ENCODE assay signal across 8 mouse cellular contexts in genomic region chr14:118422351-118423001, GRCm38 (mm10).
DNase-seq lines count a peak whose midpoint lies in the region; ATAC-seq and TF ChIP-seq lines count a peak whose summit lies in the region.

No protein-coding gene starts in this region.

- H3K36me3 ChIP-seq in kidney, embryonic 15.5 days = no peaks in the 10 kb centered on the region
- no peaks in the 10 kb centered on the region for H3K36me3 ChIP-seq in forebrain, embryonic 11.5 days (ENCODE audit: control insufficient read depth, insufficient read depth, low read length)
- H3K36me3 ChIP-seq in midbrain, embryonic 11.5 days (ENCODE audit: control insufficient read depth, insufficient read depth, low read length) = no peaks in the 10 kb centered on the region

- 4% methylated on average over 17 of the region's 17 CpGs for WGBS in kidney, embryonic 15.5 days
- WGBS in forebrain, embryonic 11.5 days = 2% methylated on average over 17 of the region's 17 CpGs
- WGBS in midbrain, embryonic 11.5 days = 1% methylated on average over 17 of the region's 17 CpGs
- WGBS in lung, adult 2 months = 15% methylated on average over 17 of the region's 17 CpGs

- no peak for TF ChIP-seq CTCF in lung, adult 2 months (IDR thresholded peaks at IDR 0.05; ENCODE audit: insufficient read depth, low read length)

- H3K27ac ChIP-seq in kidney, embryonic 15.5 days = no peak overlapping the region
- H3K27ac ChIP-seq in forebrain, embryonic 11.5 days (ENCODE audit: low read depth, low read length) = no peak overlapping the region
- H3K27ac ChIP-seq in midbrain, embryonic 11.5 days (ENCODE audit: low read depth, low read length) = peak overlapping the region; percentile 16; the same call in 1 of the 2 replicates

- peak overlapping the region; percentile 17; the same call in 1 of the 2 replicates for H3K9ac ChIP-seq in kidney, embryonic 15.5 days
- peak overlapping the region; percentile 21; the same call in 1 of the 2 replicates for H3K9ac ChIP-seq in forebrain, embryonic 11.5 days (ENCODE audit: low read length)
- H3K9ac ChIP-seq in midbrain, embryonic 11.5 days (ENCODE audit: low read length) = peak overlapping the region; percentile 49

- peaks cover 24% of the 10 kb centered on the region for H3K27me3 ChIP-seq in kidney, embryonic 15.5 days
- H3K27me3 ChIP-seq in forebrain, embryonic 11.5 days (ENCODE audit: control insufficient read depth, insufficient read depth, low read length) = peaks cover 6% of the 10 kb centered on the region
- peaks cover 2% of the 10 kb centered on the region; the same call in 1 of the 2 replicates for H3K27me3 ChIP-seq in midbrain, embryonic 11.5 days (ENCODE audit: control insufficient read depth, insufficient read depth, low read length)

- peak overlapping the region; percentile 59 for H3K4me2 ChIP-seq in kidney, embryonic 15.5 days
- peak overlapping the region; percentile 39 for H3K4me2 ChIP-seq in forebrain, embryonic 11.5 days (ENCODE audit: low read depth, low read length, severe bottlenecking)
- H3K4me2 ChIP-seq in midbrain, embryonic 11.5 days = peak overlapping the region; percentile 47

- no peak for DNase-seq in kidney, postnatal 25 days
- DNase-seq in forebrain, embryonic 11.5 days (ENCODE audit: low spot score) = peak; percentile 73
- peak; percentile 9 for DNase-seq in layer of hippocampus, adult 9-11 months
- peak; percentile 95 for DNase-seq in midbrain, embryonic 11.5 days (ENCODE audit: low spot score, missing footprints)
- no peak for DNase-seq in thymus, adult 18-20 months
- DNase-seq in lung, adult 2 months = no peak

- ATAC-seq in kidney, embryonic 15.5 days (replicated peaks; ENCODE audit: low FRiP score) = no peak
- ATAC-seq in forebrain, embryonic 11.5 days (replicated peaks; ENCODE audit: low FRiP score) = peak; percentile 62
- peak; percentile 80 for ATAC-seq in midbrain, embryonic 11.5 days (ENCODE audit: low FRiP score)
- ATAC-seq in erythroid progenitor cell, adult 5-6 weeks (replicated peaks; ENCODE audit: low FRiP score, poor library complexity, severe bottlenecking) = no peak

- no peak for TF ChIP-seq POLR2A in lung, adult 2 months (IDR thresholded peaks at IDR 0.05; ENCODE audit: borderline replicate concordance, extremely low read depth, low read depth, low read length)

- H3K4me1 ChIP-seq in kidney, embryonic 15.5 days = peaks cover 8% of the 10 kb centered on the region
- H3K4me1 ChIP-seq in forebrain, embryonic 11.5 days (replicated peaks; ENCODE audit: control insufficient read depth, insufficient read depth, low read length) = peaks cover 7% of the 10 kb centered on the region; the same call in 1 of the 2 replicates
- peaks cover 10% of the 10 kb centered on the region for H3K4me1 ChIP-seq in midbrain, embryonic 11.5 days (ENCODE audit: control insufficient read depth, insufficient read depth, low read length)
- H3K4me1 ChIP-seq in lung, adult 2 months (ENCODE audit: control insufficient read depth, insufficient read depth, low read length) = no peaks in the 10 kb centered on the region

- H3K9me3 ChIP-seq in kidney, embryonic 15.5 days (replicated peaks) = no peaks in the 10 kb centered on the region
- peaks cover 4% of the 10 kb centered on the region for H3K9me3 ChIP-seq in forebrain, embryonic 11.5 days (ENCODE audit: control insufficient read depth, low read length)
- peaks cover 14% of the 10 kb centered on the region for H3K9me3 ChIP-seq in midbrain, embryonic 11.5 days (ENCODE audit: control insufficient read depth, low read length)

- peak overlapping the region; percentile 32 for H3K4me3 ChIP-seq in kidney, embryonic 15.5 days (replicated peaks)
- H3K4me3 ChIP-seq in forebrain, embryonic 11.5 days (ENCODE audit: low read depth, low read length) = peak overlapping the region; percentile 21; the same call in 1 of the 2 replicates
- H3K4me3 ChIP-seq in midbrain, embryonic 11.5 days (ENCODE audit: low read depth, low read length) = peak overlapping the region; percentile 19
- H3K4me3 ChIP-seq in lung, adult 2 months (replicated peaks; ENCODE audit: extremely low read depth, low read depth, low read length) = no peak overlapping the region

Comparison
In these comparisons a context has a peak if more than half of its experiments do, and no peak if none do; other contexts are left out.
1. ATAC-seq: peak in forebrain, embryonic 11.5 days (single experiment) and midbrain, embryonic 11.5 days (single experiment); none in kidney, embryonic 15.5 days (single experiment) and erythroid progenitor cell, adult 5-6 weeks (single experiment).
2. DNase-seq: peak in forebrain, embryonic 11.5 days (single experiment), layer of hippocampus, adult 9-11 months (single experiment) and midbrain, embryonic 11.5 days (single experiment); none in kidney, postnatal 25 days (0 of 2), thymus, adult 18-20 months (0 of 2) and lung, adult 2 months (single experiment).
3. Peak in every context shown above with its lines, with median percentiles within 50 percentile points of each other: H3K4me2 ChIP-seq and H3K9ac ChIP-seq.